Mouse (Mus musculus) embryonic facial prominence, embryonic 12.5 days (tissue): ENCODE results near the gene Atp5j2. TPM values are rescaled to one million over a fixed set of nuclear protein-coding genes. Genes with fewer than 3 reads are reported as not detected.
"Not testable (repeated sequence)": the region's sequence is repeated elsewhere in the genome, so short reads cannot be mapped to it uniquely, and the experiment has no call there.

Experiments
- ATAC-seq: fragments of 200-750 bp; cut with Nextera tagmentation; 2 replicates; pipeline ENCODE4 v1.8.0; 2017; ENCODE audit not compliant: insufficient number of reproducible peaks, insufficient read depth, low FRiP score, low TSS enrichment
- H3K27ac ChIP-seq: fragments of 300-500 bp; sonication (generic); 2 replicates; pipeline ENCODE4 v1.5.1; 2016; ENCODE audit warnings: mild to moderate bottlenecking
- H3K27me3 ChIP-seq: fragments of 300-500 bp; sonication (generic); 2 replicates; pipeline ENCODE4 v1.6.1; 2016; ENCODE audit warnings: mild to moderate bottlenecking, moderate library complexity
- H3K36me3 ChIP-seq: fragments of 300-500 bp; sonication (generic); 2 replicates; pipeline ENCODE4 v1.6.1; 2016; ENCODE audit warnings: mild to moderate bottlenecking
- H3K4me1 ChIP-seq: fragments of 300-500 bp; sonication (generic); 2 replicates; pipeline ENCODE4 v1.6.1; 2016
- H3K4me2 ChIP-seq: fragments of 300-500 bp; sonication (generic); replicated peaks from 2 replicates; pipeline ENCODE4 v1.6.1; 2016; ENCODE audit warnings: mild to moderate bottlenecking, moderate library complexity
- H3K4me3 ChIP-seq: fragments of 300-500 bp; sonication (generic); 2 replicates; pipeline ENCODE4 v1.5.1; 2016; ENCODE audit warnings: mild to moderate bottlenecking
- H3K9ac ChIP-seq: fragments of 300-500 bp; sonication (generic); 2 replicates; pipeline ENCODE4 v1.6.1; 2016; ENCODE audit warnings: mild to moderate bottlenecking, moderate library complexity
- H3K9me3 ChIP-seq: fragments of 300-500 bp; sonication (generic); 2 replicates; pipeline ENCODE4 v1.6.1; 2016; ENCODE audit warnings: mild to moderate bottlenecking, moderate library complexity
- WGBS: fragments of 180-500 bp; shearing (Covaris S2); methylation state at CpG from one replicate; pipeline ENCODE4 v1.1.7; 2016; 5-methylcytosine and 5-hydroxymethylcytosine counted together
- polyA plus RNA-seq: library from polyadenylated mRNA; unstranded; fragments of >200 nt; fragmentation: Nextera tagmentation; extraction: Ambion mirVana; gene quantifications from 2 replicates; pipeline ENCODE4 v1.2.1, GENCODE M21; 2016

Atp5j2 gene
- polyA plus RNA-seq = 539 and 600 TPM in 2 replicates

GRCm38 (mm10) chr5:145191962-145192361 lies at the start of gene Atp5j2:
Atp5j2 (minus strand) TSS chr5:145192062.
- ATAC-seq = no peak
- H3K4me3 ChIP-seq = peak within 1 kb of the TSS; percentile 89
- H3K9me3 ChIP-seq = no peaks in the 10 kb centered on the region
- WGBS = 85% methylated on average over 2 of the region's 2 CpGs
- peak within 1 kb of the TSS; percentile 95 for H3K9ac ChIP-seq
- peaks cover 41% of the 10 kb centered on the region for H3K36me3 ChIP-seq
- peak within 1 kb of the TSS; percentile 66 for H3K4me2 ChIP-seq
- peak within 1 kb of the TSS; percentile 85 for H3K27ac ChIP-seq
- peaks cover 21% of the 10 kb centered on the region for H3K4me1 ChIP-seq
- no peaks in the 10 kb centered on the region for H3K27me3 ChIP-seq

- Histone ChIP-seq H3K27ac (no peak overlapping the region), H3K36me3 (peaks cover 54% of the 10 kb centered on the region), H3K9ac (no peak overlapping the region), H3K4me3 (no peak overlapping the region), H3K9me3 (no peaks in the 10 kb centered on the region), H3K4me2 (no peak overlapping the region), H3K27me3 (no peaks in the 10 kb centered on the region), H3K4me1 (peaks cover 11% of the 10 kb centered on the region; the same call in 1 of the 2 replicates)
- ATAC-seq = no peak
Observed at GRCm38 (mm10) chr5:145234636-145235035, 42.8 kb upstream of the Atp5j2 start.

- Histone ChIP-seq H3K27me3 (no peaks in the 10 kb centered on the region), H3K36me3 (peaks cover 33% of the 10 kb centered on the region), H3K27ac (peak overlapping the region; percentile 86), H3K9me3 (no peaks in the 10 kb centered on the region), H3K4me1 (peaks cover 11% of the 10 kb centered on the region; the same call in 1 of the 2 replicates), H3K4me3 (peak overlapping the region; percentile 92), H3K4me2 (peak overlapping the region; percentile 73), H3K9ac (peak overlapping the region; percentile 99)
- ATAC-seq = peak; percentile 70
- under 1% methylated on average over 48 of the region's 49 CpGs for WGBS
Observed at GRCm38 (mm10) chr5:145231893-145232411, 40.1 kb upstream of the Atp5j2 start.

GRCm38 (mm10) chr5:145231367-145231871 lies 39.6 kb upstream of the Atp5j2 start, which contains the start of gene Zfp655:
Zfp655 (plus strand) TSS chr5:145231715.
- Histone ChIP-seq H3K36me3 (peaks cover 30% of the 10 kb centered on the region), H3K9me3 (no peaks in the 10 kb centered on the region), H3K4me3 (peak within 1 kb of the TSS; percentile 92), H3K9ac (peak within 1 kb of the TSS; percentile 99), H3K4me2 (peak within 1 kb of the TSS; percentile 73), H3K27ac (peak within 1 kb of the TSS; percentile 86), H3K4me1 (peaks cover 11% of the 10 kb centered on the region; the same call in 1 of the 2 replicates), H3K27me3 (no peaks in the 10 kb centered on the region)
- peak; percentile 95 for ATAC-seq
- under 1% methylated on average over 42 of the region's 42 CpGs for WGBS

- Histone ChIP-seq H3K4me3 (no peak overlapping the region), H3K27ac (no peak overlapping the region), H3K9ac (no peak overlapping the region), H3K27me3 (no peaks in the 10 kb centered on the region), H3K36me3 (peaks cover 23% of the 10 kb centered on the region), H3K4me1 (peaks cover 11% of the 10 kb centered on the region; the same call in 1 of the 2 replicates), H3K4me2 (peak overlapping the region; percentile 73), H3K9me3 (no peaks in the 10 kb centered on the region)
- 87% methylated on average over 4 of the region's 4 CpGs for WGBS
- no peak for ATAC-seq
Observed at GRCm38 (mm10) chr5:145230641-145231040, 38.8 kb upstream of the Atp5j2 start.

- WGBS = 77% methylated on average over 6 of the region's 6 CpGs
- not testable (repeated sequence) for H3K4me3 ChIP-seq
Observed at GRCm38 (mm10) chr5:145229283-145229682, 37.4 kb upstream of the Atp5j2 start.

GRCm38 (mm10) chr5:145226453-145226852 lies 34.6 kb upstream of the Atp5j2 start:
- Histone ChIP-seq H3K27me3 (no peaks in the 10 kb centered on the region), H3K4me2 (no peak overlapping the region), H3K36me3 (peaks cover 12% of the 10 kb centered on the region), H3K27ac (no peak overlapping the region), H3K4me1 (0 out of 2 replicates have a peak, but pooled peaks cover 4% of the 10 kb centered on the region), H3K9me3 (no peaks in the 10 kb centered on the region), H3K4me3 (no peak overlapping the region), H3K9ac (no peak overlapping the region)
- ATAC-seq = no peak
- WGBS = 55% methylated on average over 2 of the region's 2 CpGs

More at GRCm38 (mm10) chr5:145229283-145229682, 37.4 kb upstream of the Atp5j2 start:
- not testable (repeated sequence) for H3K36me3 ChIP-seq, H3K4me2 ChIP-seq, ATAC-seq, H3K27me3 ChIP-seq, H3K9ac ChIP-seq, H3K27ac ChIP-seq, H3K9me3 ChIP-seq
- H3K4me1 ChIP-seq = peaks cover 11% of the 10 kb centered on the region; the same call in 1 of the 2 replicates

- no peak overlapping the region for H3K9ac ChIP-seq
- no peak; the same call in 1 of the 2 replicates for ATAC-seq
- peaks cover 39% of the 10 kb centered on the region for H3K36me3 ChIP-seq
- H3K27ac ChIP-seq = no peak overlapping the region
- no peak overlapping the region for H3K4me2 ChIP-seq
- no peaks in the 10 kb centered on the region for H3K9me3 ChIP-seq
- no peak overlapping the region for H3K4me3 ChIP-seq
- no peaks in the 10 kb centered on the region for H3K27me3 ChIP-seq
- no peaks in the 10 kb centered on the region for H3K4me1 ChIP-seq
- WGBS = 82% methylated on average over 12 of the region's 12 CpGs
Observed at GRCm38 (mm10) chr5:145223395-145223794, 31.5 kb upstream of the Atp5j2 start.

- no peaks in the 10 kb centered on the region for H3K27me3 ChIP-seq
- H3K27ac ChIP-seq = no peak overlapping the region
- WGBS = 84% methylated on average over 5 of the region's 5 CpGs
- ATAC-seq = no peak
- H3K9ac ChIP-seq = no peak overlapping the region
- H3K36me3 ChIP-seq = peaks cover 45% of the 10 kb centered on the region
- H3K9me3 ChIP-seq = no peaks in the 10 kb centered on the region
- H3K4me1 ChIP-seq = no peaks in the 10 kb centered on the region
- H3K4me3 ChIP-seq = no peak overlapping the region
- H3K4me2 ChIP-seq = no peak overlapping the region
Observed at GRCm38 (mm10) chr5:145222840-145223239, 31.0 kb upstream of the Atp5j2 start.

- H3K36me3 ChIP-seq = peaks cover 63% of the 10 kb centered on the region
- no peak overlapping the region for H3K4me2 ChIP-seq
- H3K27ac ChIP-seq = no peak overlapping the region
- no peak overlapping the region for H3K9ac ChIP-seq
- no peaks in the 10 kb centered on the region for H3K9me3 ChIP-seq
- no peak for ATAC-seq
- no peaks in the 10 kb centered on the region for H3K27me3 ChIP-seq
- WGBS = 92% methylated on average over 8 of the region's 8 CpGs
- H3K4me1 ChIP-seq = no peaks in the 10 kb centered on the region
- no peak overlapping the region for H3K4me3 ChIP-seq
Observed at GRCm38 (mm10) chr5:145219981-145220380, 28.1 kb upstream of the Atp5j2 start.

- Histone ChIP-seq H3K36me3 (peaks cover 71% of the 10 kb centered on the region), H3K27ac (no peak overlapping the region), H3K4me2 (no peak overlapping the region), H3K4me1 (no peaks in the 10 kb centered on the region), H3K9ac (no peak overlapping the region), H3K4me3 (no peak overlapping the region), H3K27me3 (no peaks in the 10 kb centered on the region), H3K9me3 (no peaks in the 10 kb centered on the region)
- 94% methylated on average over 20 of the region's 20 CpGs for WGBS
- ATAC-seq = no peak
Observed at GRCm38 (mm10) chr5:145218671-145219070, 26.8 kb upstream of the Atp5j2 start.

- Histone ChIP-seq H3K27ac (no peak overlapping the region), H3K9ac (no peak overlapping the region), H3K4me2 (no peak overlapping the region), H3K9me3 (no peaks in the 10 kb centered on the region), H3K4me1 (no peaks in the 10 kb centered on the region), H3K4me3 (no peak overlapping the region), H3K36me3 (peaks cover 74% of the 10 kb centered on the region), H3K27me3 (no peaks in the 10 kb centered on the region)
- no peak for ATAC-seq
- WGBS = 94% methylated on average over 21 of the region's 21 CpGs
Observed at GRCm38 (mm10) chr5:145218206-145218605, 26.3 kb upstream of the Atp5j2 start.
